Mouse (Mus musculus) brain, adult 2 months (tissue): ENCODE data around the gene Pcbp3.

Experiments
- DNase-seq: peaks from one replicate; pipeline ENCODE4 v3.0.0; 2011; ENCODE audit warnings: low read depth, low spot score

Pcbp3 gene

GRCm38 (mm10) chr10:76801841-76802499, 159.7 kb downstream of the Pcbp3 start:
- DNase-seq, result peak; percentile 97

DNA sequence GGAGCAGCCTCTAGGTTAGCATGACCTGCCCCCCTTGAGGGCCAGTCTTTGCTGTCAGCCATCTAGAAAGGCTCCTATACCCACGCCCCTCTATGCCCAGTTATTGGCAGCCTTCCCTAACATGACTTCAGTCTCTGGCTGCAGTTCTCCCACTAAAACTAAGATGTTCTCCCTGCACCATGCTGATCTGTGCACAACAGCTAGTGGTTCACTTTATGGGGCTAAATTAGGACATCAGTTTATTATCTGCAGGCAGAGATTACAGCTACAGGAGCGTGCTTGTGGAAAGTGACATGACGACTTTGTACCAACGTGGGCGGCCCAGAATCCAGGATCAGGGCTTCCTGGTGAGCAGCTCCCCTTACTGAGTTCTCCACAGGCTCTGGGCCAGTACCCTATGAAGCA, 160.4 kb downstream of the Pcbp3 start:
- peak; percentile 58 for DNase-seq

DNA sequence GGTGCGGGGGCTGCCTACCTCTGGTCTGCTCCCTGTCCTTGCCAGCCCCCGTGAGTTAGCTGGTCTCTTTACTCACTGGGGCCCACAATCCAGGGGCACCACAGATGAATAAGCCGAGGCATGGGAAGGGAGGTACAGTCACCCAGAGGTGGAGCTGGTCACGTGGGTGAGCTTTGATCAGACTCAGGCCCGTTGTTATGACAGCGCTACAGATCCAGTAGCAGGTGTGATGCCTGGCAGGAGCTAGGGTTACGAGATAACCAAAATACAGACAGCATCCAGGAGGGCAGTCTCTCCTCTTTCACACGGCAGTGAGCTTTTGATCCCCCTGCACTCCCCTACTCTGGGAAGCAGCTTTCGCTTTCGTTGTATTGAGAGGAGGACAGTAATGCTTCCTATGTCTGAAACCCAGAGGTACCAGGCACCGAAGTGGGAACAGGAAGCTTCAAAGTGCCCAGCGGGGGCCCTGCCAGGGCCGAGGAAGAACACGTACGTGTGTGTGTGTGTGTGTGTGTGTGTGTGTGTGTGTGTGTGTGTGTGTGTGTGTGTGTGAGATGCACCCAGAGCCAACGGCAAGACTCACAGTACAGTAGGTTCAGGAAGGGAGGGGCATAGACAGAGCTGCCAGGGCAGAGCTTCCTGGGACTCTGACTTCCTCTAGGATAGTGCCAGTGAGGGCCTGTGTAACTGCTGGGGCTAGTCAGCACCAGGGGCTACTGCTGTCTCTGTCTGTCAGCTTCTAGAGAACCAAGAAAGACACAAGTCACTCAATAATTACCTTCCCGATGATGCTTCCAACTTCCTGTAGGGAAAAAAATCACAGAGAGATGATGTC, 162.7 kb downstream of the Pcbp3 start:
- DNase-seq, result peak; percentile 40

DNA sequence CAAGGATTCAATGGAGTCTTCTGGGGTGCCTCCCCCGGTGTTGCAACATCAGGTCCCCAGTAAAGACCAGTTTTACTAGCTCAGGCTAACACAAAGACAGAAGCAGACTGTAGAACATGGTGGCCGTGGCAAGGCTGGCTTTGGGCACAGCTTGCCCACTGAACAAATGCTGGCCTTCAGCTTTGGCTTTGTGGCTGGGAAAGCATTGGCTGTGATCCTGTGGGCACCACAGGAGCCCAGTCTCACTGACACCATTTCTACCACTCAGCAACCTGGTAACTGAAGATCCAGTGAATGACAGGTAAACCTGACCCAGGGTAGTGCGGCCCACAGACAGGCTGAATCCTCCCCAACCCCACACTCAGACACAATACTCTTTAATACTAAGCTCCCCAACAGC, 167.6 kb downstream of the Pcbp3 start:
- peak; percentile 91 for DNase-seq

DNA sequence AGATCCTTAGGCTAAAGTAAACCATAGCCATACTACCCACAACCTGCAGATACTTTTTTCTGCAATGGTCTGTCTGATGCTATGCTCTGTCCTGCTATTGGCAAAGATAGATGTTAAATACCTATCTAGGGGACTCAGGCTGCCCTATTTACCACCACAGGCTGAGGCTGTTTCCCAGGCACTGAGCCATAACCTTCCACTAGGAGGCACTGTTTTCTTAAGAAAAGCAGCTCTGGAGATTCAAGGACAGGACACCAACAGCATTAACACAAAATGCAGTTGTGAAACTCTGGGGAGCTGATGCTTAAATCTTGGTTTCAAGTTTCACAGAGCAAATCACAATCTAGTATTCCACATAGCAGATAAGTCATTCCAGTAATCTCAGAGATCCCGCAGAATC, 170.2 kb downstream of the Pcbp3 start:
- peak; percentile 88 for DNase-seq

GRCm38 (mm10) chr10:76789885-76790284, 171.8 kb downstream of the Pcbp3 start:
- DNase-seq, result peak; percentile 67

DNA sequence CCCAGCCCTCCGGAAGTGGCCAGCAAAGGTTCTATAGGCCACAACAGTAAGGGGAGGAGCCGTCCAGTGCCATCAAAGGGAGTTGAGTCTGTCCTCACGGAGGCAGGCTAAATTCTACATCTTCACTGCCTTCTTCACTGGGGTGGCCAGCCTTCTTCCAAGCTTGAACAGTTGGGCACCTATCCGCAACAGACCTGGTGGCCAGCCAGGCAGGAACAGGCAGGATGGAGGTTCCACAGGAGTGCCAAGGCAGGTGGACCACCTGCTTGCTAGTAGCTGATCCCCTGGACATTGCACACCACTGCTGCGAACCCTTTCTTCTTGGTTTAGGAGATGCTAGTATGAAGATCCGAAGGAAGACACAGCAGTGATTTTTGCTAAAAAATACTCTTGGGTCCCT, 176.4 kb downstream of the Pcbp3 start:
- no peak for DNase-seq

GRCm38 (mm10) chr10:76779225-76779624, 182.5 kb downstream of the Pcbp3 start:
- DNase-seq, result no peak

GRCm38 (mm10) chr10:76771624-76772023, 190.1 kb downstream of the Pcbp3 start:
- DNase-seq, result no peak

GRCm38 (mm10) chr10:76771086-76771485, 190.6 kb downstream of the Pcbp3 start:
- DNase-seq, result no peak

DNA sequence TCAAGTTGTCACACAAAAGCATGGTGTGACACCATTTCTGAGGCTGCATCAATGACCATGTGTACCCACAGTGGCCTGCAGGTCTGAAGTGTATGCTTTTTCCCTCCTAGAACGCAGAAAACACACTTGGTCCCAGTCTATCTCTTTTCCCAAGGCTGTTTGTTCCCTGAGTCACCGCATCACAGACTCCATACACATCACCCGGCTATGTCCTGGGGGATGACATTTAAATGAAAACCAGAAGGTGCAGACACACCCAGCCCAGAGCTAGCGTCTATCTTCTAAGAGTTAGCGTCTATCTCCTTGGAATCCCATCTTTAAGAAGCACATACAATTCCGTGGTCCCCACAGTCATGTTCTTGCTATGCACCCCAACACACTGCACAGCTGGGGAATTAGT, 192.1 kb downstream of the Pcbp3 start:
- no peak for DNase-seq

- no peak for DNase-seq
Observed at GRCm38 (mm10) chr10:76766196-76766595, 195.5 kb downstream of the Pcbp3 start.

DNA sequence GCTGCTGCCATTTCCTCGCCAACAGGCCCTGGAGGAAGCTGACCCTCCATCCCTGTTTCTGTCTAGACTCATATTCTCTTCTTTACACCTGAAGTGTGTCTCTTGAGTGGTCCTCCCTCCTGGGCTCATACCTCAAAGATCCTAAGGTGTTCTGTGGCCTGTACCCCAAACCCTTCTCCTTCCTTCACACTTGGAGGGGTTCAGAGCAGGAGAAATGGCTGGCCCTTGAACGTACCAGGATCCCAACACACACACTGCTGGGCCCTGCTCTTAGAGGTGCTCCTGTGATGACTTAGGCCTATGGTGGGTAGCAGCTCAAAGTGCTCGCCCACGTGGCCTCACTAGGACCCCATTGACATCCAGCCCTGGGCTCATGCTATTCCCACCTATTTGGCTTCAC, 196.8 kb downstream of the Pcbp3 start:
- DNase-seq, result no peak

GRCm38 (mm10) chr10:76763016-76763415, 198.7 kb downstream of the Pcbp3 start:
- DNase-seq, result peak; percentile 38

DNA sequence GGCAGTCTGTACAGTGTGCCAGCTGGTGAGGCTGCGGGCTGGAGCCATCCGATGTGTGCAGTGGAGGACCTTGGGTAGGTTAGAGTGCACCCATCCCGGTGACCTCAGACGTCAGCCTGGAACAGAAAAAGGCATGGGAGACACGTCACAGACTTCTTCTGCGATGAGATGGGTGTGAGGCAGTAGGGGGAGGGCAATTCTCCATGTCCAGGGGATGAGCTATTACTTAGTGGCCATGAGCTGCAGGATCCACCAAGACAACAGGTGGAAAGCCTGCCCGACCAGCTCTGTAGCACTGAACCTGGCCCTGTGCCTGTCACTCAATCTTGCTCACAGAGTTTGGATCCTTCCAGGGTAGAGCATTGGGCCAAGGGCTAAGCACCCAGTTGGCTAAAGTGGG, 199.3 kb downstream of the Pcbp3 start:
- no peak for DNase-seq

GRCm38 (mm10) chr10:76759878-76760277, 201.8 kb downstream of the Pcbp3 start:
- no peak for DNase-seq

GRCm38 (mm10) chr10:76753640-76754039, 208.0 kb downstream of the Pcbp3 start:
- no peak for DNase-seq

DNA sequence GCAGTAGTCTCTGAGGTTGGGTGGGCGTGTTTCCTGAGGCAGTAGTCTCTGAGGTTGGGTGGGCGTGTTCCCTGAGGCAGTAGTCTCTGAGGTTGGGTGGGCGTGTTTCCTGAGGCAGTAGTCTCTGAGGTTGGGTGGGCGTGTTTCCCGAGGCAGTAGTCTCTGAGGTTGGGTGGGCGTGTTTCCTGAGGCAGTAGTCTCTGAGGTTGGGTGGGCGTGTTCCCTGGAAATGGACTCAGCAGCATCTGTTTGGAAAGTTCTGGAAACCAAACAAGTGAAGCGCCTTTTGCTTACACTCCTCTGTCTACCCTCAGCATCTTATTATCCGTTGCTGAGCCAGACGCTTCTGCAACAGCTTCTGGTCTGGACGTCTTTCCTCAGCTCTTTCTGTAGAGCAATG, 217.4 kb downstream of the Pcbp3 start:
- DNase-seq, result peak; percentile 89

- DNase-seq, result peak; percentile 67
Observed at GRCm38 (mm10) chr10:76736764-76737163, 224.9 kb downstream of the Pcbp3 start.

GRCm38 (mm10) chr10:76734979-76735378, 226.7 kb downstream of the Pcbp3 start:
- peak; percentile 86 for DNase-seq

DNA sequence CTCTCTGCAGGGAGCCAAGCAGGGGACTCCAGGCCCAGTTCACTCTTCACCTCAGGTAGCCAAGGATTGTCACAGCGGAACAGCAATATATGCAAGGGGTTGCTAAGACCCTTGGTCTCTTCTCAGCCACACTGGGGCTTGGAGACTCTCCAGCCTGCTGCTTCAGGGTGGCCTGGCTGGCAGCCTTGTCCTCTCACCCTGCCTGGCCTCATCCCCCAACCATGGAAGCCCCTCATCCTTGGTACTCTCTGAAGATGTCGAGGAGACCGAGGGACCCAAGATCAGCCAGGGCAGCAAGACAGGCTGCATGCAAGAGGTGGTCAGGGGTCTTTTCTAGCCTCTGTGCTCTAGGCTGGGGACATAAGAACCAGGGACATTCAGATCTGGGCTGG, 228.0 kb downstream of the Pcbp3 start:
- DNase-seq, result no peak

- peak; percentile 84 for DNase-seq
Observed at GRCm38 (mm10) chr10:76732881-76733676, 228.6 kb downstream of the Pcbp3 start.
